Mouse (Mus musculus): Measurements from ENCODE around the gene Ctse. TPM values are rescaled to one million over a fixed set of nuclear protein-coding genes. Genes with fewer than 3 reads are reported as not detected.

Ctse gene
- total and polyA plus RNA-seq, 3 experiments, result 55.2 to 92.7 TPM; not detected in 1

- Histone ChIP-seq H3K36me3 (ENCODE audit: control insufficient read depth in 1 of 2, insufficient read depth in 2 of 2, low read length in 2 of 2) (peaks cover 0 to 17% of the 10 kb centered on the region in 2 experiments; a peak in 2 of 4 replicates), H3K4me1 (ENCODE audit: control insufficient read depth in 1 of 2, insufficient read depth in 2 of 2, low read length in 2 of 2) (peaks cover 13 to 15% of the 10 kb centered on the region in 2 experiments), H3K79me2 (ENCODE audit: control insufficient read depth, insufficient read depth, low read length, poor library complexity) (peaks cover 4% of the 10 kb centered on the region; the same call in 1 of the 2 replicates), H3K4me3 (ENCODE audit: control insufficient read depth in 1 of 2, insufficient read depth in 1 of 2, low read depth in 2 of 2, low read length in 2 of 2) (no peak overlapping the region), H3K9me3 (replicated peaks; ENCODE audit: insufficient read depth, low read length) (no peaks in the 10 kb centered on the region), H3K27me3 (ENCODE audit: control insufficient read depth in 1 of 2, insufficient read depth in 2 of 2, low read length in 2 of 2) (no peaks in the 10 kb centered on the region), H3K27ac (ENCODE audit: control insufficient read depth, low read depth, low read length) (no peak overlapping the region), H3K9ac (ENCODE audit: control insufficient read depth, low read depth, low read length, poor library complexity, severe bottlenecking) (no peak overlapping the region)
- TF ChIP-seq SMC3 (IDR thresholded peaks at IDR 0.05; ENCODE audit: low read depth, low read length) (no peak), HCFC1 (IDR thresholded peaks at IDR 0.05; ENCODE audit: low read depth, low read length) (no peak), ETS1 (IDR thresholded peaks at IDR 0.05; ENCODE audit: low read depth, low read length) (no peak), MXI1 (IDR thresholded peaks at IDR 0.05; ENCODE audit: low read depth, low read length) (no peak), TAL1 (IDR thresholded peaks at IDR 0.05; ENCODE audit: low read length) (no peak), MYC (IDR thresholded peaks at IDR 0.05; ENCODE audit: low read depth, low read length) (no peak), ZKSCAN1 (IDR thresholded peaks at IDR 0.05; ENCODE audit: low read depth, low read length) (no peak), POLR2AphosphoS5 (IDR thresholded peaks at IDR 0.05; ENCODE audit: borderline replicate concordance, low read depth, low read length) (no peak), JUND (IDR thresholded peaks at IDR 0.05; ENCODE audit: low read depth, low read length) (no peak), NELFE (IDR thresholded peaks at IDR 0.05; ENCODE audit: low read depth, low read length) (no peak), TBP (IDR thresholded peaks at IDR 0.05; ENCODE audit: low read depth, low read length) (no peak), ZNF384 (IDR thresholded peaks at IDR 0.05; ENCODE audit: low read depth, low read length) (no peak), ZC3H11A (IDR thresholded peaks at IDR 0.05; ENCODE audit: low read depth, low read length) (no peak), BHLHE40 (IDR thresholded peaks at IDR 0.05; ENCODE audit: borderline replicate concordance, low read depth, low read length) (no peak), USF1 (IDR thresholded peaks at IDR 0.05; ENCODE audit: low read depth, low read length) (no peak), ELF1 (IDR thresholded peaks at IDR 0.05; ENCODE audit: low read depth, low read length) (no peak), E2F4 (IDR thresholded peaks at IDR 0.05; ENCODE audit: borderline replicate concordance, low read depth, low read length) (no peak), KAT2A (conservative IDR thresholded peaks at IDR 0.05; ENCODE audit: low read depth, low read length) (no peak), MAX (IDR thresholded peaks at IDR 0.05; ENCODE audit: low read length) (no peak), GABPA (IDR thresholded peaks at IDR 0.05; ENCODE audit: low read depth, low read length) (no peak)
- no peak for DNase-seq (ENCODE audit: low read depth, low spot score)
These were observed 4.1 kb downstream of the Ctse start for GRCm38 (mm10) chr1:131642251-131642650.

- H3K36me3 ChIP-seq (ENCODE audit: control insufficient read depth in 1 of 2, insufficient read depth in 2 of 2, low read length in 2 of 2), result peaks cover 0 to 16% of the 10 kb centered on the region in 2 experiments; a peak in 2 of 4 replicates
- no peaks in the 10 kb centered on the region for H3K9me3 ChIP-seq (replicated peaks; ENCODE audit: insufficient read depth, low read length)
- no peak for DNase-seq (ENCODE audit: low read depth, low spot score)
- H3K27ac ChIP-seq (ENCODE audit: control insufficient read depth, low read depth, low read length), result no peak overlapping the region
- no peaks in the 10 kb centered on the region for H3K79me2 ChIP-seq (ENCODE audit: control insufficient read depth, insufficient read depth, low read length, poor library complexity)
- H3K27me3 ChIP-seq (ENCODE audit: control insufficient read depth in 1 of 2, insufficient read depth in 2 of 2, low read length in 2 of 2), result no peaks in the 10 kb centered on the region
- TF ChIP-seq POLR2A (IDR thresholded peaks at IDR 0.05; ENCODE audit: control insufficient read depth in 1 of 2, insufficient read depth in 1 of 2, low read depth in 1 of 2, low read length in 2 of 2, poor library complexity in 1 of 2), result no peak
- no peak for TF ChIP-seq JUND (IDR thresholded peaks at IDR 0.05; ENCODE audit: low read depth, low read length)
- H3K9ac ChIP-seq (ENCODE audit: control insufficient read depth, low read depth, low read length, poor library complexity, severe bottlenecking), result no peak overlapping the region
- H3K4me3 ChIP-seq (ENCODE audit: control insufficient read depth in 1 of 2, insufficient read depth in 1 of 2, low read depth in 2 of 2, low read length in 2 of 2), result no peak overlapping the region
- peaks cover 9 to 18% of the 10 kb centered on the region in 2 experiments for H3K4me1 ChIP-seq (ENCODE audit: control insufficient read depth in 1 of 2, insufficient read depth in 2 of 2, low read length in 2 of 2)
These were observed 14.8 kb downstream of the Ctse start for GRCm38 (mm10) chr1:131652670-131653443.

Measured in MEL (cell line).